Mouse (Mus musculus): ENCODE data around the gene Clca1. TPM values are rescaled to one million over a fixed set of nuclear protein-coding genes. Genes with fewer than 3 reads are reported as not detected.
A peak's percentile ranks its signal among the peaks of the same experiment; 100 is the strongest.

Clca1 gene
- total and polyA plus RNA-seq, 2 experiments from 2014 or later, result not detected

- no peak overlapping the region for H3K4me2 ChIP-seq (ENCODE audit: low read depth)
- 72% methylated on average over 3 of the region's 3 CpGs for WGBS
- no peak overlapping the region for H3K9ac ChIP-seq
- DNase-seq (no peak), ATAC-seq (no peak)
- H3K27ac ChIP-seq (ENCODE audit: low read depth, low read length), result no peak overlapping the region
- no peaks in the 10 kb centered on the region for H3K36me3 ChIP-seq (ENCODE audit: insufficient read depth)
- H3K4me1 ChIP-seq (ENCODE audit: insufficient read depth), result no peaks in the 10 kb centered on the region
- no peaks in the 10 kb centered on the region for H3K9me3 ChIP-seq (ENCODE audit: low read length)
- H3K27me3 ChIP-seq (ENCODE audit: insufficient read depth, low read length), result no peaks in the 10 kb centered on the region
- no peak for TF ChIP-seq CTCF (IDR thresholded peaks at IDR 0.05; ENCODE audit: low read depth)
- no peak overlapping the region for H3K4me3 ChIP-seq (ENCODE audit: low read depth, low read length)
These were observed 4.5 kb downstream of the Clca1 start for GRCm38 (mm10) chr3:145028036-145028435.

GRCm38 (mm10) chr3:145026750-145027149, 5.8 kb downstream of the Clca1 start:
- Histone ChIP-seq H3K9me3 (ENCODE audit: low read length) (no peaks in the 10 kb centered on the region), H3K27ac (ENCODE audit: low read depth, low read length) (no peak overlapping the region), H3K36me3 (ENCODE audit: insufficient read depth) (no peaks in the 10 kb centered on the region), H3K27me3 (ENCODE audit: insufficient read depth, low read length) (no peaks in the 10 kb centered on the region), H3K4me3 (ENCODE audit: low read depth, low read length) (no peak overlapping the region), H3K9ac (no peak overlapping the region), H3K4me1 (ENCODE audit: insufficient read depth) (no peaks in the 10 kb centered on the region), H3K4me2 (ENCODE audit: low read depth) (no peak overlapping the region)
- peak; percentile 72 for DNase-seq
- TF ChIP-seq CTCF (IDR thresholded peaks at IDR 0.05; ENCODE audit: low read depth), result peak; percentile 91
- no peak for ATAC-seq
- WGBS, result 30% methylated on average over 3 of the region's 3 CpGs

DNA sequence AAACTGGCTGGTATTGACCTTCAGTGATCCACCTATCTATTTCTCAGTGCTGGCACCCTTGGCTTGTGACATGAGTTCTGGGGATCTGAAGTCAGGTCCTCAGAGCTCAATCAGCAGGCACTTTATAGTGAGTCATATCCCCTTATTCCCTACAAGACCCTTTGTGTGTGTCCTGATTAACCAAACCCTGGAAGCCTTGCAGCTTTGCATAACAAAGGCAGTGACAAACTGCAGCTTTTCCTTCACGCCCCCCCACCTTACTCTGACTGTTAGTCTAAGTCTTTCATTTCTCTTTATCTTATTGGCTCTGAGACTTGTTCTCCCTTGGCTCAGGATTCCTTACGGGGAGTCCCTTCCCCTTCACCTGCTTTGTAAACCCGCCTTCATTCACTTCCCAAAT, 14.8 kb downstream of the Clca1 start:
- H3K9ac ChIP-seq, result no peak overlapping the region
- no peaks in the 10 kb centered on the region for H3K27me3 ChIP-seq (ENCODE audit: insufficient read depth, low read length)
- no peak for TF ChIP-seq CTCF (IDR thresholded peaks at IDR 0.05; ENCODE audit: low read depth)
- DNase-seq (no peak), ATAC-seq (no peak)
- no peaks in the 10 kb centered on the region for H3K36me3 ChIP-seq (ENCODE audit: insufficient read depth)
- no peak overlapping the region for H3K4me3 ChIP-seq (ENCODE audit: low read depth, low read length)
- no peak overlapping the region for H3K4me2 ChIP-seq (ENCODE audit: low read depth)
- H3K9me3 ChIP-seq (ENCODE audit: low read length), result no peaks in the 10 kb centered on the region
- WGBS, result 40% methylated on average over 3 of the region's 3 CpGs
- no peak overlapping the region for H3K27ac ChIP-seq (ENCODE audit: low read depth, low read length)
- H3K4me1 ChIP-seq (ENCODE audit: insufficient read depth), result no peaks in the 10 kb centered on the region

DNA sequence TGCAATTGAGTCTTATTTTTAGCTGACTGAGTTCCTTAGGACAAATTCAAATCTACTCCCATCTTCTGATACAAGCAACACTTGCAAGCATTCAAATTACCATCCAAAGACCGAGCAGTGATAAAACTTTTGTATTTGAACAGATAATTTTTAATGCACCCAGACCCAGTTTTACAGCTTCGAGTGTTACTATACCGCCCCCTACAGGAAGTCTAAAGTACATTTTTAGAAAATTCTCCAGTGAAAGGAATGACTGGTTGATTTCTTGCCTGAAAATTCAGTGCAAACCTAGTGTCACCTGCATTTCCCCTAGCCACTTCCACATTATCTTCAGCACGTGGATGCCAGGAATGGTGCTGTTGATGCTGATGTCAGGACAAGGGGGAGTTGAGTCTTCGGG, 28.2 kb downstream of the Clca1 start:
- H3K27me3 ChIP-seq (ENCODE audit: insufficient read depth, low read length), result no peaks in the 10 kb centered on the region
- 35% methylated on average over 5 of the region's 5 CpGs for WGBS
- no peak overlapping the region for H3K4me3 ChIP-seq (ENCODE audit: low read depth, low read length)
- no peak overlapping the region for H3K27ac ChIP-seq (ENCODE audit: low read depth, low read length)
- H3K36me3 ChIP-seq (ENCODE audit: insufficient read depth), result no peaks in the 10 kb centered on the region
- TF ChIP-seq CTCF (IDR thresholded peaks at IDR 0.05; ENCODE audit: low read depth), result peak; percentile 35; the same call in 1 of the 2 replicates
- H3K9me3 ChIP-seq (ENCODE audit: low read length), result no peaks in the 10 kb centered on the region
- no peak overlapping the region for H3K9ac ChIP-seq
- ATAC-seq (no peak), DNase-seq (no peak)
- H3K4me2 ChIP-seq (ENCODE audit: low read depth), result no peak overlapping the region
- H3K4me1 ChIP-seq (ENCODE audit: insufficient read depth), result no peaks in the 10 kb centered on the region

DNA sequence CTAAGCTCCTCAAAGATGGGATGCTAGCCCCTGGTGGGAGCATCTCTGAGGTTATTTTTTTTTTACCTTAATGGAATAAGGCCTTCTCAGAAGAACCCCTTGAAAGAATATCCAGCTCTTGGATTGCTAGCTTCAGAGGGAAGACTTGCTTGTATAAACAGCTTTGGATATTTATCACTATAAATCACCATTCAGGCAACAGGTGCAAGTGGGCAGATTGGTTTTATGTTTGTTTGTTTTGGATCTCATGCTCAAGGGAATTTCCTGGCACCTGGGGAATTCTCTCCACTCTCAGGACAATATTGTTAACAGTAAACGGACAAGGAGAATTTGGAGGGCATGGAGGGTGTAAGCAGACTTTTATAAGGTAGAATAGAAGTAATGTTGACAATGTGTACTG, 31.7 kb downstream of the Clca1 start:
- Histone ChIP-seq H3K36me3 (ENCODE audit: insufficient read depth) (no peaks in the 10 kb centered on the region), H3K27me3 (ENCODE audit: insufficient read depth, low read length) (no peaks in the 10 kb centered on the region), H3K27ac (ENCODE audit: low read depth, low read length) (no peak overlapping the region), H3K4me3 (ENCODE audit: low read depth, low read length) (no peak overlapping the region), H3K4me1 (ENCODE audit: insufficient read depth) (no peaks in the 10 kb centered on the region), H3K9ac (no peak overlapping the region), H3K9me3 (ENCODE audit: low read length) (no peaks in the 10 kb centered on the region), H3K4me2 (ENCODE audit: low read depth) (no peak overlapping the region)
- no peak for ATAC-seq
- TF ChIP-seq CTCF (IDR thresholded peaks at IDR 0.05; ENCODE audit: low read depth), result no peak
- WGBS, result 80% methylated on average over 1 of the region's 1 CpGs
- DNase-seq, result no peak

DNA sequence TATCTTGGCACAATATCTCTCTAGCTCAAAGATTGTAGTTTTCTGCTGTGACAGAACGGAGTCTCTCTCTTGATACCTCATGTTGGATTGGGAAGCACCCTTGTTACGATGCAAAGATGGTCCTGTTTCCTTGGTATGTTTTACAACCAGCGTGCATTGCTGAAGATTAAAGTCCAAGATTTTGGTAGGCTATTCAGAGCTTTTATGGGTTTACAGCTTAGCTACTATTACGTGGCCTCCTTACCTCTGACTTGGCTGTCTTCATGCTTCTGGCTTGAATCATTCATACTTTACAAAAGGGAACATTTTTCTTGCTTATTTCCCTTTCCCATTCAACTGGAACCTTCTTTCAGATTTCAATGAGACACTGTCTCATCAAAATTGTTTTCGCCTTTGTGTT, 39.5 kb downstream of the Clca1 start:
- no peak overlapping the region for H3K9ac ChIP-seq
- DNase-seq, result no peak
- no peaks in the 10 kb centered on the region for H3K9me3 ChIP-seq (ENCODE audit: low read length)
- no peak overlapping the region for H3K4me2 ChIP-seq (ENCODE audit: low read depth)
- H3K4me3 ChIP-seq (ENCODE audit: low read depth, low read length), result no peak overlapping the region
- no peaks in the 10 kb centered on the region for H3K27me3 ChIP-seq (ENCODE audit: insufficient read depth, low read length)
- no peaks in the 10 kb centered on the region for H3K4me1 ChIP-seq (ENCODE audit: insufficient read depth)
- WGBS, result 88% methylated on average over 5 of the region's 5 CpGs
- no peak for ATAC-seq
- no peaks in the 10 kb centered on the region for H3K36me3 ChIP-seq (ENCODE audit: insufficient read depth)
- H3K27ac ChIP-seq (ENCODE audit: low read depth, low read length), result no peak overlapping the region
- TF ChIP-seq CTCF (IDR thresholded peaks at IDR 0.05; ENCODE audit: low read depth), result no peak

DNA sequence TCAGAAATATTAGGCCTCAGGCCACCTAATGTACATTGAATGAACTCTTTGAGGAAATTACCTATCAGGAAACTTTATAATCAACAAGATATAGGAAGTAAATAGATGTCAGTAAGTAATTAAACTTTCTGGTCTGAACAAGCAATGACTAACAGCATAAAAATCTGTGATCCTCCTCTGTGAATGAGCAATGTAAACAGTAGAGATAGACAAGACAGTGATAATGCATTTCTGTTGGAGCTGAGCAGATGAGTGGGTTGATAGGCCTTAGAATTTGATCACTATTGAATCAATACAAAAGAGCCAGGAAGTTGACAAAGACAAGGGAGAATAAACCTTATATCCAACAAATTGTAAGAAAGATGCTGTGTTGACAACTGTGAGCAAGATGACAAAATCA, 40.0 kb downstream of the Clca1 start:
- H3K9ac ChIP-seq, result no peak overlapping the region
- no peaks in the 10 kb centered on the region for H3K27me3 ChIP-seq (ENCODE audit: insufficient read depth, low read length)
- H3K4me2 ChIP-seq (ENCODE audit: low read depth), result no peak overlapping the region
- H3K4me1 ChIP-seq (ENCODE audit: insufficient read depth), result no peaks in the 10 kb centered on the region
- ATAC-seq, result no peak
- H3K9me3 ChIP-seq (ENCODE audit: low read length), result no peaks in the 10 kb centered on the region
- H3K36me3 ChIP-seq (ENCODE audit: insufficient read depth), result no peaks in the 10 kb centered on the region
- no peak overlapping the region for H3K4me3 ChIP-seq (ENCODE audit: low read depth, low read length)
- no peak overlapping the region for H3K27ac ChIP-seq (ENCODE audit: low read depth, low read length)
- no peak for DNase-seq
- no peak for TF ChIP-seq CTCF (IDR thresholded peaks at IDR 0.05; ENCODE audit: low read depth)

GRCm38 (mm10) chr3:144985890-144986289, 46.7 kb downstream of the Clca1 start:
- Histone ChIP-seq H3K27me3 (ENCODE audit: insufficient read depth, low read length) (no peaks in the 10 kb centered on the region), H3K4me2 (ENCODE audit: low read depth) (no peak overlapping the region), H3K9ac (no peak overlapping the region), H3K4me1 (ENCODE audit: insufficient read depth) (no peaks in the 10 kb centered on the region), H3K27ac (ENCODE audit: low read depth, low read length) (no peak overlapping the region), H3K36me3 (ENCODE audit: insufficient read depth) (no peaks in the 10 kb centered on the region), H3K4me3 (ENCODE audit: low read depth, low read length) (no peak overlapping the region), H3K9me3 (ENCODE audit: low read length) (no peaks in the 10 kb centered on the region)
- DNase-seq, result no peak
- WGBS, result 91% methylated on average over 5 of the region's 5 CpGs
- no peak for ATAC-seq
- no peak for TF ChIP-seq CTCF (IDR thresholded peaks at IDR 0.05; ENCODE audit: low read depth)
